Mouse (Mus musculus) limb, embryonic 15.5 days (tissue): Measurements from ENCODE around the gene Tgfbi. TPM values are rescaled to one million over a fixed set of nuclear protein-coding genes. Genes with fewer than 3 reads are reported as not detected.

Experiments used
- ATAC-seq: fragments of 200-750 bp; cut with Nextera tagmentation; 2 replicates; pipeline ENCODE4 v1.8.0; 2017; ENCODE audit warnings: low read depth, moderate TSS enrichment; ENCODE audit not compliant: insufficient number of reproducible peaks, low FRiP score, low TSS enrichment
- H3K27ac ChIP-seq: fragments of 300-500 bp; sonication (generic); 2 replicates; pipeline ENCODE4 v1.5.1; 2015; ENCODE audit warnings: moderate library complexity, mild to moderate bottlenecking, inconsistent platforms
- H3K27me3 ChIP-seq: fragments of 300-500 bp; sonication (generic); 2 replicates; pipeline ENCODE4 v1.6.1; 2015; ENCODE audit warnings: inconsistent platforms
- H3K36me3 ChIP-seq: fragments of 300-500 bp; sonication (generic); 2 replicates; pipeline ENCODE4 v1.6.1; 2015; ENCODE audit warnings: inconsistent platforms
- H3K4me1 ChIP-seq: fragments of 300-500 bp; sonication (generic); 2 replicates; pipeline ENCODE4 v1.6.1; 2015; ENCODE audit warnings: inconsistent platforms
- H3K4me2 ChIP-seq: fragments of 300-500 bp; sonication (generic); 2 replicates; pipeline ENCODE4 v1.6.1; 2015; ENCODE audit warnings: mild to moderate bottlenecking, inconsistent platforms
- H3K4me3 ChIP-seq: fragments of 300-500 bp; sonication (generic); 2 replicates; pipeline ENCODE4 v1.5.1; 2015; ENCODE audit warnings: mild to moderate bottlenecking, inconsistent platforms
- H3K9ac ChIP-seq: fragments of 300-500 bp; sonication (generic); 2 replicates; pipeline ENCODE4 v1.6.1; 2015; ENCODE audit warnings: inconsistent platforms
- H3K9me3 ChIP-seq: fragments of 300-500 bp; sonication (generic); 2 replicates; pipeline ENCODE4 v1.6.1; 2016; ENCODE audit warnings: inconsistent platforms
- WGBS: fragments of 180-500 bp; shearing (Covaris S2); methylation state at CpG from one replicate; pipeline ENCODE4 v1.1.7; 2015; 5-methylcytosine and 5-hydroxymethylcytosine counted together
- polyA plus RNA-seq: library from polyadenylated mRNA; unstranded; fragments of >200 nt; fragmentation: Nextera tagmentation; extraction: Ambion mirVana; gene quantifications from 2 replicates; pipeline ENCODE4 v1.2.1, GENCODE M21; 2015

Gene Tgfbi
- 105 and 121 TPM in 2 replicates for polyA plus RNA-seq

DNA sequence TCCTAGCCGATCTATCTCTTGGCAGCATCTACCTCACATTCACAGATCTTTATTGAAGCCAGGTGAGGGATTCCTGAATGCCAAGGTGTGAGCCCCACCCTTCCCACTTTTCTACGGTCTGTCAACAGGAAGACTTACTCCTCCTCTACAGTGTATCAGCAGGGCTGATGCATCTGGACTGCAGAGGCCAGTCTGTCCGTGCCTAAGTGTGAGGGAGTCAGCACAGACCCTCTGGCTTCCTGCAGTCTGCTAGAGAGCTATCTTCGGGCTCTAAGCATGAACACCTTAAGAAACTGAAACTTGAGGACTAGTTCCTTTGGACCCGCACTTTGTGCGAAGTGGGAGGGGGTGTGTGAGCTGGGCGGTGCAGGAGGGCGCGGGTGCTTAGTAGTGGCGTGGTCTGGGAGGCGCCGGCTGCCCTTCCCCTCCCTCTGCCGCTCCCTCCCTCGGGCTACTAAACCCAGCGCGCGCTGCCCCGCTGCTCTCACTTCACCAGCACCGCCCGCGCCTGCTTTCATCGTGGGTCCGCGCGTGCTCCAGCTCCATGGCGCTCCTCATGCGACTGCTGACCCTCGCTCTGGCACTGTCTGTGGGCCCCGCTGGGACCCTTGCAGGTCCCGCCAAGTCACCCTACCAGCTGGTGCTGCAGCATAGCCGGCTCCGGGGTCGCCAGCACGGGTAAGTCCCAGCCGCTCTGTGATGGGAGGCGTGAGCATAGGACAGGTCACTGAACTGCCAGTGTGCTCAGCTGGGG, at the start of gene Tgfbi:
TSS of gene Tgfbi (plus strand) at position 421 of the 754 bp plus-strand sequence.
- Histone ChIP-seq H3K9ac (peak within 1 kb of the TSS; percentile 52), H3K4me3 (peak within 1 kb of the TSS; percentile 54), H3K27me3 (no peaks in the 10 kb centered on the region), H3K27ac (peak within 1 kb of the TSS; percentile 64), H3K36me3 (no peaks in the 10 kb centered on the region), H3K4me1 (peaks cover 82% of the 10 kb centered on the region), H3K9me3 (no peaks in the 10 kb centered on the region), H3K4me2 (peak within 1 kb of the TSS; percentile 93)
- peak; percentile 35 for ATAC-seq
- under 1% methylated on average over 36 of the region's 36 CpGs for WGBS

DNA sequence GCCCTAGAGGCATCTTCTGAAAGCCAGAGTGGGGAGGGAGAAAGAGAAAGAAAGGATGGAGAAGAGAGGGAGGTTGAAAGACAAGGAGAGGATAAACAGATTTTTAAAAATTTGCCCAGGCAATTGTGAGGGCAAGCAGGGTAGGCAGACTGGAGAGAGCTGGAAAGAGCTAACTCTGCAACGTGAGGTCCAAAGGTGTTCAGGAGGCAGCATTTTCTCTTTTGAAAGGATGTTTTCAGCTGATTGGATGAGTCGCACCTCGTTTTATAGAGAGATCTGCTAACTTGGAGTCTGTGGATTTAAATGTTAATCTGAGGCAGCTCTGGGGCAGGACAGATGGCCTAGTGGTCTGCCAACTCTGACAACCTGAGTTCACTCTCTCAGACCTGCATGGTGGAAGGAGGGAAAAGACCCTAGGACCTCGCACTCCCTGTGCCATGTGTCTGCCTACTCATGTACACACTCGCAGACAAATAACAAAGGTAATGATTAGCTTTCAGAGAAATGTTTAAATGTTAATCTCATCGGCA, 49.4 kb upstream of the Tgfbi start:
- Histone ChIP-seq H3K9me3 (no peaks in the 10 kb centered on the region), H3K9ac (no peak overlapping the region), H3K27ac (no peak overlapping the region), H3K4me3 (no peak overlapping the region), H3K4me2 (no peak overlapping the region), H3K4me1 (peaks cover 2% of the 10 kb centered on the region; the same call in 1 of the 2 replicates), H3K27me3 (no peaks in the 10 kb centered on the region), H3K36me3 (no peaks in the 10 kb centered on the region)
- no peak for ATAC-seq
- WGBS: 81% methylated on average over 6 of the region's 6 CpGs

DNA sequence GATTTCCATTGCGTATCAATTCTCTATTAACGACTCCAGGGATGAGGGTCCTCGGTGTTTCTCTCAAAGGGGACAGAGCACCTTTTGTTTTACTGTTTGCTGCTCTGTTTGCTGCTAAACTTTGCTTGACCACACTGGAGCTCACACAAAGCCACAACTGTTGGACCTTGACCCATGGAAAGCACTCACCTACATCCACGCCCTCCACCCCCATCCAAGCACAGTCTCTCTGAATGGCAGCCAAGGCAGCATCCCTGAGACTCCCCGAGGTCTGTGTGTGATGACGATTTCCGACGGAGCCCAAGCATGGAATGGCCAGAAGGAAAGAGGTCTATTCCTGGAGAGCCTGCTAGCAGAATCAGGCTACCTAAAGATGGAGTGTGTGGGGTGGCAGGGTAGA, 48.2 kb upstream of the Tgfbi start:
- no peaks in the 10 kb centered on the region for H3K36me3 ChIP-seq
- no peak overlapping the region for H3K9ac ChIP-seq
- H3K9me3 ChIP-seq: no peaks in the 10 kb centered on the region
- H3K4me3 ChIP-seq: no peak overlapping the region
- H3K27me3 ChIP-seq: no peaks in the 10 kb centered on the region
- 72% methylated on average over 8 of the region's 8 CpGs for WGBS
- no peak for ATAC-seq
- peaks cover 2% of the 10 kb centered on the region for H3K4me1 ChIP-seq
- no peak overlapping the region for H3K27ac ChIP-seq
- no peak overlapping the region for H3K4me2 ChIP-seq

DNA sequence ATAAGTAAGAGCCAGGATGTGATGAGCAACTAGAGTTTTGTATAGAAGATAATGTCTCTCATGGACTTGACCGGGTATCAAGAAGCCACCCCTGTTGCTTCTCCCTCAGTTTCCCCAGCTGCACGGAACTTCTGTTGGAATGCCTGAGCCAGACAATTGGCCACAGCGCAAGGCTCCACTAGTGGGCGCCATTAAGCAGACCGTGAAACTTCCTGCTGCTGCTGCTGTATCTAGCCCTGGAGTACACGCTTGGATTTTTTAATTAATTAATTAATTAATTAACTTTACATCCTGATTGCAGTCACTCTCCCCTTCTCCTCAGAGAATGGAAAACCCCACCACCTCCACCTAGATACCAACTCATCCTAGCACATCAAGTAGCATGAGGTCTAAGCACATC, 46.2 kb upstream of the Tgfbi start:
- H3K27ac ChIP-seq: no peak overlapping the region
- WGBS: 44% methylated on average over 6 of the region's 6 CpGs

GRCm38 (mm10) chr13:56566336-56566735, 43.0 kb upstream of the Tgfbi start:
- H3K4me2 ChIP-seq: no peak overlapping the region
- no peak overlapping the region for H3K4me3 ChIP-seq
- peaks cover 6% of the 10 kb centered on the region for H3K4me1 ChIP-seq
- H3K9ac ChIP-seq: no peak overlapping the region
- no peaks in the 10 kb centered on the region for H3K36me3 ChIP-seq
- 28% methylated on average over 10 of the region's 10 CpGs for WGBS
- peak; percentile 32; the same call in 1 of the 2 replicates for ATAC-seq
- peak overlapping the region; percentile 67; the same call in 1 of the 2 replicates for H3K27ac ChIP-seq
- H3K27me3 ChIP-seq: no peaks in the 10 kb centered on the region
- no peaks in the 10 kb centered on the region for H3K9me3 ChIP-seq

More for the DNA sequence above, 46.2 kb upstream of the Tgfbi start:
- no peak overlapping the region for H3K9ac ChIP-seq
- no peaks in the 10 kb centered on the region for H3K36me3 ChIP-seq
- H3K4me2 ChIP-seq: no peak overlapping the region
- H3K9me3 ChIP-seq: no peaks in the 10 kb centered on the region
- H3K4me1 ChIP-seq: peaks cover 6% of the 10 kb centered on the region
- no peak overlapping the region for H3K4me3 ChIP-seq
- no peak for ATAC-seq
- no peaks in the 10 kb centered on the region for H3K27me3 ChIP-seq

DNA sequence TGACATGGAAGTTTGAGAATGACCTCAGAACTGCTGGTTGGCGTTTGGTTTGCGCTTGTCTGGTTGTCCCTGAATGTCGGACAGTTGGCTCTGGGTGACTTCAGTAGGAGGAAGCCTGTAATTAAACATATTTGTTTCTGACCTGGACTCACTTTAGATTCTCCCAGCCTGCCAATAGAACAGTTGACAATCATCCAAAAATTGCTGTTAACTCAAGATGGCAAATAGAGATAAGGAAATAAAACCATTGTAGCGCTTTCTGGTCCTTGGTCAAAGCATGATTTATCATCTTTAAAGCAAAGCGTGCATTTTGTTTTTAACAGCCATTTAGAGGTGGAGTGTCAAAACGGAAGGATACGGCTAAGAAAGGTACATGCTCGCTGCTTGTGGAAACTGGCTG, 37.7 kb upstream of the Tgfbi start:
- no peaks in the 10 kb centered on the region for H3K27me3 ChIP-seq
- 79% methylated on average over 8 of the region's 8 CpGs for WGBS
- no peak for ATAC-seq

DNA sequence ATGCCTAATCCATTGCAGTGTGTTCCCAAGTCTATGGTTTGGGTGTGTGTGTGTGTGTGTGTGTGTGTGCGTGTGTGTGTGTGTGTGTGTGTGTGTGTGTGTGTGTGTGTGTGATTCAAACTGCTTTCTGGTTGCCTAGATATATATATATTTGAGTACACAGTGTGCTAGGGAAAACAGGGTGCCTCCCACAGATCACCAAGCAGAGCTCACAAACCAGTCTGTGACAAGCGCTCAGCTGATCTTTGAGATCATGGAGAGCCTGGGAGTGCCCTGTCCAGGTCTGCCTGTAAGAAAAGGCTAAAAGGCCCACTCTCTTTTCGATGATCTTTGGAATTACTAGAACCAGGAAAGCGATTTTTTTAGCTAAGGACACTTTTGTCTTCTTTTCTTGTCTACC, 34.2 kb upstream of the Tgfbi start:
- Histone ChIP-seq H3K4me3 (no peak overlapping the region), H3K9me3 (no peaks in the 10 kb centered on the region), H3K27ac (no peak overlapping the region), H3K27me3 (no peaks in the 10 kb centered on the region), H3K9ac (no peak overlapping the region), H3K36me3 (no peaks in the 10 kb centered on the region), H3K4me1 (peaks cover 23% of the 10 kb centered on the region), H3K4me2 (no peak overlapping the region)
- ATAC-seq: no peak
- WGBS: 82% methylated on average over 4 of the region's 4 CpGs

More for the DNA sequence above, 37.7 kb upstream of the Tgfbi start:
- Histone ChIP-seq H3K27ac (no peak overlapping the region), H3K9ac (no peak overlapping the region), H3K4me3 (no peak overlapping the region), H3K36me3 (no peaks in the 10 kb centered on the region), H3K9me3 (no peaks in the 10 kb centered on the region), H3K4me2 (no peak overlapping the region), H3K4me1 (peaks cover 23% of the 10 kb centered on the region)

GRCm38 (mm10) chr13:56575701-56576321, 33.5 kb upstream of the Tgfbi start:
- H3K27ac ChIP-seq: peak overlapping the region; percentile 67
- no peak overlapping the region for H3K4me2 ChIP-seq
- H3K4me3 ChIP-seq: no peak overlapping the region
- peaks cover 25% of the 10 kb centered on the region for H3K4me1 ChIP-seq
- H3K9me3 ChIP-seq: no peaks in the 10 kb centered on the region
- H3K9ac ChIP-seq: no peak overlapping the region
- no peaks in the 10 kb centered on the region for H3K36me3 ChIP-seq
- WGBS: 49% methylated on average over 12 of the region's 12 CpGs
- no peaks in the 10 kb centered on the region for H3K27me3 ChIP-seq
- ATAC-seq: no peak; the same call in 1 of the 2 replicates

DNA sequence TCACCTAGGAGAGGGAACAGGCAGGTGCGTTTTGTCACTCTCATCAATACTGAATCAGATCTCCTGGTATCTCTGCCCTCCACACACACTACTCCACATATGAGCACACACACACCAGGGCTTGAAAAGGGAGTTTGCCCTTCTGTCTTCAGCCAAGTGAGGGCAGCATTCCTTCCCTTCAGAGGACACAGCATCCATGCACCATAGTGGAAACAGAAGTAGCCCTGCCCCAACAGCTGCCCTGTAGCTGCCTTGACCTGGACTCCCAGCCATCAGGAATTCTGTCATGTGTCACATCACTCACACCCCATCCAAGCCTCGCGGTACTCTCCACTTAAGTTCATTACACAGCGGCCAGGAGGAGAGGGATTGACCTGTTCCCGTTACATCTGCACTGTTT, 31.2 kb upstream of the Tgfbi start:
- WGBS: 54% methylated on average over 5 of the region's 5 CpGs
- Histone ChIP-seq H3K36me3 (no peaks in the 10 kb centered on the region), H3K9ac (no peak overlapping the region), H3K27me3 (no peaks in the 10 kb centered on the region), H3K4me1 (peaks cover 42% of the 10 kb centered on the region), H3K9me3 (no peaks in the 10 kb centered on the region), H3K4me3 (no peak overlapping the region), H3K27ac (no peak overlapping the region), H3K4me2 (no peak overlapping the region)
- ATAC-seq: no peak

- no peak overlapping the region for H3K4me3 ChIP-seq
- H3K4me2 ChIP-seq: no peak overlapping the region
- 78% methylated on average over 5 of the region's 5 CpGs for WGBS
- no peak for ATAC-seq
- peaks cover 39% of the 10 kb centered on the region for H3K4me1 ChIP-seq
- H3K9me3 ChIP-seq: no peaks in the 10 kb centered on the region
- H3K27ac ChIP-seq: peak overlapping the region; percentile 91
- no peaks in the 10 kb centered on the region for H3K27me3 ChIP-seq
- H3K9ac ChIP-seq: no peak overlapping the region
- H3K36me3 ChIP-seq: no peaks in the 10 kb centered on the region
Observed at GRCm38 (mm10) chr13:56580450-56580849, 28.9 kb upstream of the Tgfbi start.

DNA sequence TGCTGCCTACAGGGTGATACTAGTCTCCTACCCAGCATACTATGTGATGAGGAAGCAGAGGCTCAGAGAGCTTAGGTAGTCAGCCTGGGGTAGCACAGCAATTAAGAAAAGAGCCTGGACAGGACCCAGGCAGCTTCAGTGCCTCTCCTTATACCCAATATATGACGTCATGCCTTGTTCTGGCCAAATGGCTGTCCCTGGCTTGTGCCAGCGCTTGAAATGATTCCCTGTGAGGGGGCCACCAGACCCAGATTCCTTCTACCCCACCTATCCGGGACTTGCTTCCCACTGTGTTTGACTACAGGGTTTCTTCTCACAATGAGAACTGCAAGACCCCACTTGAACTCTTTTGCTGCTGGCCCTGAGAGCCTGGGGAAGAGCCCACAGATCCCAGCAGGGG, 27.8 kb upstream of the Tgfbi start:
- WGBS: 9% methylated on average over 3 of the region's 3 CpGs
- H3K4me2 ChIP-seq: no peak overlapping the region

DNA sequence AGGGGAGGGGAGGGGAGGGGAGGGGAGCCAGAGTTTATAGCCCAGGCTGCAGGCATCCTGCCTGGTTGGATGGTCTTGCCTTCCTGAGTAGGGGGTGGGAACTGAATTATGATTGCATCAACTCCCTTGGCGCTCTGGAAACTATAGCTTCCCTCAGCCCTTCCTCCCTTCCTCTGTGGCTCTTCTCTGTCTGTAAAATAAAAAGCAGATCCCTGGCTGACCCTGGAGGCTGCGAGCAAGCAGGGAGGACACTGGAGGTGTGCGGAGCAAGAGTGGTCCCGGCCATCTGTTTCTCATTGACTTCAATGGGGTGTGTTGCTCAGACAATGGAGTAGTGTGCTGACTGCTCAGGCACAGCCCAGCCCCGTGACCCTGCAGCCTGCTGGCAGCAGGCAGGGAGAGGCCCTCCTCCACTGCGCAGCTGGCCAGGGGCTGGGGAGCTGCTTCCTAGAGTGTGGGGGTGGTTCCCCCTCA, 27.3 kb upstream of the Tgfbi start:
- Histone ChIP-seq H3K36me3 (no peaks in the 10 kb centered on the region), H3K4me1 (peaks cover 28% of the 10 kb centered on the region), H3K27ac (peak overlapping the region; percentile 91), H3K9ac (no peak overlapping the region), H3K4me3 (0 out of 2 replicates have a peak overlapping the region, but pooled peaks have one; percentile 9), H3K4me2 (peak overlapping the region; percentile 36), H3K9me3 (no peaks in the 10 kb centered on the region), H3K27me3 (no peaks in the 10 kb centered on the region)
- 0% methylated on average over 6 of the region's 6 CpGs for WGBS
- peak; percentile 96 for ATAC-seq

More for the DNA sequence above, 27.8 kb upstream of the Tgfbi start:
- no peak for ATAC-seq
- H3K4me3 ChIP-seq: no peak overlapping the region
- no peaks in the 10 kb centered on the region for H3K27me3 ChIP-seq
- peaks cover 30% of the 10 kb centered on the region for H3K4me1 ChIP-seq
- H3K36me3 ChIP-seq: no peaks in the 10 kb centered on the region
- peak overlapping the region; percentile 91 for H3K27ac ChIP-seq
- H3K9ac ChIP-seq: no peak overlapping the region
- H3K9me3 ChIP-seq: no peaks in the 10 kb centered on the region
